Mouse (Mus musculus) C2C12 (cell line): ENCODE data around the gene Efnb3. TPM values are rescaled to one million over a fixed set of nuclear protein-coding genes. Genes with fewer than 3 reads are reported as not detected.

Experiments
- H3K27me3 ChIP-seq: one replicate; pipeline ENCODE4 v1.6.1; 2011; ENCODE audit not compliant: control insufficient read depth, insufficient read depth, insufficient read length
- H3K36me3 ChIP-seq: one replicate; pipeline ENCODE4 v1.6.1; 2011; ENCODE audit not compliant: control insufficient read depth, insufficient read depth
- H3K4me3 ChIP-seq: one replicate; pipeline ENCODE4 v1.5.1; 2011; ENCODE audit warnings: mild to moderate bottlenecking, control low read depth; ENCODE audit not compliant: poor library complexity, insufficient read depth, severe bottlenecking
- H3K79me2 ChIP-seq: one replicate; pipeline ENCODE4 v1.6.1; 2011; ENCODE audit not compliant: control insufficient read depth, insufficient read depth
- H3K79me3 ChIP-seq: one replicate; pipeline ENCODE4 v1.6.1; 2011; ENCODE audit warnings: low read depth, control low read depth
- H3ac ChIP-seq: one replicate; pipeline ENCODE3; 2011; ENCODE audit warnings: low read depth; ENCODE audit not compliant: control insufficient read depth, insufficient read length
- CEBPB ChIP-seq: IDR thresholded peaks from one replicate; pipeline ENCODE4 v1.6.1; 2011; ENCODE audit warnings: low read depth, mild to moderate bottlenecking, control low read depth, moderate library complexity
- CTCF ChIP-seq: IDR thresholded peaks from one replicate; pipeline ENCODE4 v1.5.1; 2011; ENCODE audit not compliant: control insufficient read depth, insufficient read depth, insufficient read length
- FOSL1 ChIP-seq: IDR thresholded peaks from one replicate; pipeline ENCODE4 v1.8.0; 2011; ENCODE audit warnings: mild to moderate bottlenecking, low read length; ENCODE audit not compliant: poor library complexity, insufficient read depth, severe bottlenecking
- MAX ChIP-seq: IDR thresholded peaks from one replicate; pipeline ENCODE4 v1.6.1; 2011; ENCODE audit warnings: mild to moderate bottlenecking, control low read depth
- MYOD1 ChIP-seq: IDR thresholded peaks from one replicate; pipeline ENCODE4 v1.6.1; 2011; ENCODE audit warnings: low read depth; ENCODE audit not compliant: control insufficient read depth, insufficient read length
- MYOG ChIP-seq: IDR thresholded peaks from one replicate; pipeline ENCODE4 v1.6.1; 2011; ENCODE audit not compliant: control insufficient read depth, insufficient read length; ENCODE audit errors: extremely low read depth
- USF1 ChIP-seq: IDR thresholded peaks from one replicate; pipeline ENCODE4 v1.6.1; 2011; ENCODE audit warnings: low read depth, mild to moderate bottlenecking, control low read depth, moderate library complexity
- polyA plus RNA-seq: library from polyadenylated mRNA; unstranded; fragments of >200 nt; fragmentation: generic; extraction: Trizol; gene quantifications from one replicate; pipeline ENCODE4 v1.2.1, GENCODE M21; 2012; ENCODE audit warnings: missing spikeins

Efnb3 gene
- polyA plus RNA-seq, 1 experiment: 0.61 TPM

DNA sequence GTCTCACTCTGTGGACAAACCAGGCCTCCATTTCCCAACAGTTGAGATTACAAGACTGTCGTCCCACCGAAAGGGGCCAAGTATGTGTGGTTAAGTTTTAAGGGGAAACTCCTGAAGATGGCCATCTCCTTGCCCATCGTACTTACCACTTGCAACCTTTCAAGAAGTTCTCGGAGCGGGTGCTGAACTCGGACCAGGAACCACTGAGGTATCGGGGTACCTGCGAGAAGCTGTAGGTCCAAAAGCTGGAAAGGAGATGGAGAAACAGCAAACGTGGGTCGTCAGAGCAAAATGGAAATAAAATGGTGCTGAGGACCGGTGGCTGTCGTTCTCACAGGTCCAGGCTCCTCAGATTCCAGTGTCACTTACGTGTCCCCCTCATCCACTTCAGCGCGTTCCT is 18.3 kb upstream of the Efnb3 start:
- Histone ChIP-seq H3K79me3 (peaks cover 71% of the 10 kb centered on the region), H3K27me3 (no peaks in the 10 kb centered on the region), H3K4me3 (peak overlapping the region; percentile 92), H3K36me3 (peaks cover 45% of the 10 kb centered on the region), H3K79me2 (peaks cover 89% of the 10 kb centered on the region), H3ac (peak overlapping the region; percentile 85)
- TF ChIP-seq FOSL1: no peak
- TF ChIP-seq MAX: no peak
- TF ChIP-seq CTCF: no peak
- TF ChIP-seq CEBPB: no peak
- no peak for TF ChIP-seq USF1
- TF ChIP-seq MYOG: no peak
- no peak for TF ChIP-seq MYOD1

DNA sequence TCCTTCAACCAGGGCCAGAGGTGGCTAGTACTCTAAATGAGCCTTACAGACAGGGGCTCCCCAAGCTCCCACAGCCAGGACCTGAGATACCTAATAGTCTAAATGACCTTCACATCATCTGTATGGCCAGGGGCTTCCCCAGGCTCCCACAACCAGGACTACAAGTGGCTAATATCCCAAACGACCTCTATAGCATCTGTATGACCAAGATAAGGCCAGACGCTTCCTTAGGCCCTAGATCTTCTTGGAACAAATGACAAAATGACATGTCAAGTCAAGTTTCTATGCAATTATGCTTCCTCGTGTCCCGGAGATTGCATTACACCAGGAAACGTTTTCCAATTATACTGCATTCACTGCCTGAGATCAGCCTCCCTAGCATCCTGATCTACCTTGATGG is 16.3 kb upstream of the Efnb3 start:
- no peak overlapping the region for H3K4me3 ChIP-seq
- peaks cover 89% of the 10 kb centered on the region for H3K79me2 ChIP-seq
- TF ChIP-seq MAX (no peak), CEBPB (no peak), MYOD1 (no peak)
- H3K36me3 ChIP-seq: peaks cover 42% of the 10 kb centered on the region
- no peaks in the 10 kb centered on the region for H3K27me3 ChIP-seq
- no peak overlapping the region for H3ac ChIP-seq
- peaks cover 60% of the 10 kb centered on the region for H3K79me3 ChIP-seq

DNA sequence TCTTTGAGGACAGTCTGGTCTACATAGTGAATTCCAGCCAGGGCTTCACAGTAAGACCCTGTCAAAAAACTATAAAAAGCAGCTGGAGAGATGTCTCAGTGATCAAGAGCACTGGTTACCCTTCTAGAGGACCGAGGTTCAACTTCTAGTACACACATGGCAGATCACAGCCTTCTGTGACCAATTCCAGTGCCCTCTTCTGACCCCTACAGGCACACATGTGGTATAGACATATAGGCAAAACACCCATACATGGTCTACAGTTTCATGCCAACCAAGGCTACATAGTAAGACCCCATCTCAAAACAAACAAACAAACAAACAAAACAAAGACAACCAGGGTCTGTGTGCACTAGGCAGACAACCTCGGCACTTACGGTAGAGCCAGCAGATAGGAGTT is 15.2 kb upstream of the Efnb3 start:
- Histone ChIP-seq H3ac (no peak overlapping the region), H3K79me3 (peaks cover 51% of the 10 kb centered on the region), H3K27me3 (no peaks in the 10 kb centered on the region), H3K4me3 (no peak overlapping the region), H3K79me2 (peaks cover 89% of the 10 kb centered on the region), H3K36me3 (peaks cover 52% of the 10 kb centered on the region)
- TF ChIP-seq FOSL1 (no peak), USF1 (no peak)

DNA sequence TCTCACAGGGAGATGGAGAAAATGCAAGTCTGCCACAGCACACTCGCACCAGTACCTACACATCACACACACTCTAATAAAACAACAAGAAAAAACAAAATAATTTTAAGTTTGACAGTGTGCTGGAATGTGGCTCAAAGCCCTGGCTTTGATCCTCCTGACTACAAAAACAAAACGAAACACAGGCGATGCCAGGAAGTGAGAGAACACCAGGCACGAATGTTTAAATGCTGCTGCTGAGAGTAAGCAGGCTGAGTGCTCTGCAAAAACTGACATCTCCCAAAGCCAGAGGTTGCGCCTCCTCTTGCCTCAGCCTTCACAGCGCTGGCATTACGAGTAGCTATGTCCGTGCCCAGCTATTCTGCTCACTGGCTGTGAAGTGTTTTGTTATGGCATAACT is 5.1 kb upstream of the Efnb3 start:
- TF ChIP-seq FOSL1: no peak
- TF ChIP-seq MYOD1: no peak
- TF ChIP-seq USF1: no peak
- no peak for TF ChIP-seq CEBPB
- no peak for TF ChIP-seq CTCF
- H3K79me3 ChIP-seq: peaks cover 3% of the 10 kb centered on the region
- H3K4me3 ChIP-seq: no peak overlapping the region
- no peak overlapping the region for H3ac ChIP-seq
- no peaks in the 10 kb centered on the region for H3K27me3 ChIP-seq
- H3K36me3 ChIP-seq: peaks cover 54% of the 10 kb centered on the region
- peaks cover 20% of the 10 kb centered on the region for H3K79me2 ChIP-seq

DNA sequence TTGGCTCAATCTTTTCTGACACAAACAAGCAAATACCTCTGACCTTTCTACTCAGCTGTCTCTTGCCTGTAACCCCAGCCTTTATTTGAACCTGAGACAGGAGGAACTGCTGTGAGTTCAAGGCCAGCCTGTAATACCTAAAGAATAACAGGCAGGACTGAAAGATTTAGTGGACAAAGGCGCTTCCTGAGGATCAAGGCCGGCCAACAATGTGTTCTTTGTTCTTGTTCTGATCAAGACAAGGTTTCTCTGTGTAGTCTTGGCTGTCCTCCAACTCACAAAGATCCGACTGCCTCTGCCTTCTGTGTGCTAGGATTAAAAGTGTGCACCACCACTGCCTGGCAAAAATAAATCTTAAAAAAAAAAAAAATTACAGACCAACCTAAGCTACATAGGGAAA is 4.4 kb upstream of the Efnb3 start:
- H3ac ChIP-seq: no peak overlapping the region
- H3K27me3 ChIP-seq: no peaks in the 10 kb centered on the region
- no peak overlapping the region for H3K4me3 ChIP-seq
- peaks cover 3% of the 10 kb centered on the region for H3K79me3 ChIP-seq
- peaks cover 51% of the 10 kb centered on the region for H3K36me3 ChIP-seq
- TF ChIP-seq CTCF (no peak), USF1 (no peak), FOSL1 (no peak), MAX (no peak), MYOG (no peak)
- peaks cover 16% of the 10 kb centered on the region for H3K79me2 ChIP-seq

DNA sequence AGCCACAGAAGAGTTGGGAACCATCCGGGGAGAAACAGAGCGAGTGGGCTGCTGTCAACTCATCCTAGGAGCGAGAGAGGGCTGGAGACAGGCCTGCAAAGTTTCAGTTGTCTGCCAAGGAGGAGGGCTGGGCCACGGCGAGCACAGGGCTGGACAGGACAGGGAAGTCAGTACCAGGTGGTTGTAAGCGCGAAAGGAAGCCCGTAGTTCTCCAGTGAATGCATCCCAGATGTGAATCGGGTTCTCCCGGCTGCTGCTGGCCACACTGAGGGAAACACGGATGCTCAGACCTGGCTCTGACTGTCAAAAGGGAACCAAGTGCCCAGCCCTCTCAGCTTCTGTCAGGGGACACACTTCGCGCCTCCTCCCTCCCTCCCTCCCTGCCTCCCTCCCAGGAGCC is 3.4 kb upstream of the Efnb3 start:
- no peak overlapping the region for H3K4me3 ChIP-seq
- H3K36me3 ChIP-seq: peaks cover 48% of the 10 kb centered on the region
- H3K79me2 ChIP-seq: peaks cover 12% of the 10 kb centered on the region
- TF ChIP-seq MYOD1 (no peak), USF1 (no peak), MYOG (no peak), FOSL1 (no peak), CEBPB (no peak), CTCF (no peak), MAX (no peak)
- H3K27me3 ChIP-seq: no peaks in the 10 kb centered on the region
- no peak overlapping the region for H3ac ChIP-seq
- H3K79me3 ChIP-seq: peaks cover 3% of the 10 kb centered on the region
